Mouse (Mus musculus): ENCODE data around the gene Zwilch. TPM values are rescaled to one million over a fixed set of nuclear protein-coding genes. Genes with fewer than 3 reads are reported as not detected.

The Zwilch gene
- total RNA-seq, 2 experiments from 2014 or later: 2.6 to 4.8 TPM

DNA sequence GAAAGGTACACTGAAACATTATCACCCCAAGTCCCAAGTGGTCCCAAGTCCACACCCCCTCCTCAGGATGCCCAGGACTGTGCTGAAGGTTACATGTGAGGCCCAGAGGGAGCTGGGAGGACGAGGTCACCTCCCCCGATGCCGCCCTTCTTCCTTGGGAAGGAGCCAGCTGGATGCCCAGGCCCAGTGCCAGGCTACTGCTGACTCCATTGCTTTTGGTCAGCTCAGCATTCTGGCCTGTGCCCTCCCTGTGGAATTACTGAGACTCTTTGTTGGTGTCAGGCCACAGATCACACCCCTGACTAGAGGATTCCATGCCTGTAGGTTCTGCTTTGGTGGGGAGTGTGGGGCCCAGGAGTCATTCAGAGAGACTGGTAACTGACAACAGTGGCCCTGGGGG is 56.0 kb downstream of the Zwilch start, which contains the start of gene Lctl:
Gene Lctl (plus strand): TSS at position 272 of the 400 bp plus-strand sequence.
- TF ChIP-seq CTCF (conservative IDR thresholded peaks at IDR 0.05): no peak
- DNase-seq (ENCODE audit: low spot score in 2 of 2): no peak
- H3K4me3 ChIP-seq: no peak within 1 kb of the TSS
- H3K27ac ChIP-seq: no peak within 1 kb of the TSS

DNA sequence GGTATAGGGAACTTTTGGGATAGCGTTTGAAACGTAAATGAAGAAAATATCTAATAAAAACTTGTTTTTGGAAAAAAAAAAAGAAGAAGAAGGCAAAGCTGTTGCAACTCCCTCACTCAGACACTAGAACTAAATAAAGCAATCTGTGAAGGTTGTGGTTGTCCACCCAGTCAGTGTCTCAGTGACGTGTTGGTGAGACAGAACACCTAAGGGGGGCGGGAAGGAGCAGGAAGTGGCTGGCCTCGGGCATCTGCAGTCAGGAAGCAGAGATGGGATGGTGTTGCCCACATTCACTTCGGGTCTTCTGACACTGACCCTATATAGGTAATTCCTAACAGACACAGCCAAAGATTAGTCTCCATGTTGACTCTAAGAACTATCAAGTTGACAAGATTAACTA is 57.1 kb downstream of the Zwilch start:
- Histone ChIP-seq H3K27ac (no peak overlapping the region), H3K4me3 (no peak overlapping the region)
- no peak for DNase-seq (ENCODE audit: low spot score in 2 of 2)
- no peak for TF ChIP-seq CTCF (conservative IDR thresholded peaks at IDR 0.05)

DNA sequence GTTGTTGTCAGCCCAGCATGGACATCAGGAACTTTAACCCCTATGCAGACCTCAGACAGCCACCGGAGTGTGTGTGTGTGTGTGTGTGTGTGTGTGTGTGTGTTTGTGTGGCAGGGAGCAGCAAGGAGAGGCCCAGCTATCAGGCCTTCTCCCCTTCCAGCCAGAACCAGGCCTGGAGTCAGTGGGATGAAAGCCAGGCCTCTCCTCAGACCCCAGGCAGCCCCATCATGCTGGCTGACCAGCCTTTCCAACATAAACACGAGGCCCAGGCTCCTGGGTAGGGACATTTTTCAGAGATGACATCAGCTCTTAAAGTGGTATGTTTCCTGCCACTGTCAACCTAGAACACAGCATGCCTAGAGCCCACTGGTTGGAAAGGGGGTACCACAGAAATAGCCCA is 58.3 kb downstream of the Zwilch start:
- Histone ChIP-seq H3K4me3 (no peak overlapping the region), H3K27ac (no peak overlapping the region)
- no peak for TF ChIP-seq CTCF (conservative IDR thresholded peaks at IDR 0.05)
- DNase-seq (ENCODE audit: low spot score in 2 of 2): no peak

DNA sequence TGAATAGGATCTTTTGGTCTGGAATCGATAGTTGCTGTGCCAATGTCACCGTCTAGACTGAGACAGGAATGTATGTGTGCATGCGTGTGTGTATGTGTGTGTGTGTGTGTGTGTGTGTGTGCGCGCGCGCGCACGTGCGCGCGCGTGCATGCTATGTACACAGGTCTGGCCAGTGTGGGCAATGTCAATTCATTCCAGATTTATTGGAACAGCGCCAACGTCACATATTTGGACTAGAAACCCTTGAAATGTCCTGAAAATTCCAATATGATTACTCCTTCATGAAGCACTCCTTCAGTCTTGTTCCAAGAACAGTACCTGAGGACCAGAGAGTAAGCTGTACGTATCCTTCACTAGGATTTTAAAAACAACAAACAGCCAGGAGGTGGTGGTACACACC is 62.4 kb downstream of the Zwilch start:
- H3K27ac ChIP-seq: no peak overlapping the region
- no peak for DNase-seq (ENCODE audit: low spot score in 2 of 2)
- TF ChIP-seq CTCF (conservative IDR thresholded peaks at IDR 0.05): no peak
- H3K4me3 ChIP-seq: no peak overlapping the region

DNA sequence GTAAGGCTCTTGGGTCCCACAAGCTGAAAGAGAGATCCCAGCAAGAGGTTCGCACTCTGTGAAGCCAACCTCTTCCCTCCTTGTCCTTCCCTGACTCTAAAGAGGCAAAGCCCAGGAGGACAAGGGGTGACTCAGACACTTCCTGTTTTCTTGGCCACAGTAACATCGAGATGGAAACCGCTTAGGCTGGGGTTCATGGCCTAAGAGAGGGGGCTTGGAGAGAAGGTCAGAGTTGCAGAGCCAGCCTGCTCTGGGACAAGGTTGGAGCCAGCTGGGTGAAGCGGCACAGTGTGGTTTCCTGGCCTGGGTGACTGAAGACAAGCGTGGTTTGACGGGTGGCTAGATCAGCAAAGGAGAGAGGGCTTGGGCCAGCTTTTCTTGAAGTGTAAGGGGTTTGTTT is 67.6 kb downstream of the Zwilch start:
- DNase-seq (ENCODE audit: low spot score in 2 of 2): no peak
- Histone ChIP-seq H3K27ac (no peak overlapping the region), H3K4me3 (no peak overlapping the region)
- no peak for TF ChIP-seq CTCF (conservative IDR thresholded peaks at IDR 0.05)

DNA sequence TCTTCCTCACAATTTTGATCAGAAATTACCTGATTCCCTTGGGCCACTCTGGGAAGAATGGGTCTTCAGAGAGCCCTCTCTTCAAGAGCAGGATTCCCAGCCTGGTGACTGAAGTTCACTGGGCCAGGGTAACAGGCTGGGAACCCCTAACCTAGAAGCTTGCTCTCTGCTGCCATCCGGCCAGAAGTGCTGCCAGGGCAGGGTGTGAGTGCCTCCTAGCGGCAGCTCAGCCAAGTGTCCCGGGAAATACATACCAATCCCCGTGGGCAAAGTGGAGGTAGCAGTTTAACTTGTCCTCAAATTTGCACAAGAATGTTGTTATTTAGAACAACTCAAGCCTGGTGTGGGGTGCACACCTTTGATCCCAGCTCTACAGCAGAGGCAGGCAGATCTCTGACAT is 72.5 kb downstream of the Zwilch start:
- peak; percentile 93 for TF ChIP-seq CTCF (conservative IDR thresholded peaks at IDR 0.05)

DNA sequence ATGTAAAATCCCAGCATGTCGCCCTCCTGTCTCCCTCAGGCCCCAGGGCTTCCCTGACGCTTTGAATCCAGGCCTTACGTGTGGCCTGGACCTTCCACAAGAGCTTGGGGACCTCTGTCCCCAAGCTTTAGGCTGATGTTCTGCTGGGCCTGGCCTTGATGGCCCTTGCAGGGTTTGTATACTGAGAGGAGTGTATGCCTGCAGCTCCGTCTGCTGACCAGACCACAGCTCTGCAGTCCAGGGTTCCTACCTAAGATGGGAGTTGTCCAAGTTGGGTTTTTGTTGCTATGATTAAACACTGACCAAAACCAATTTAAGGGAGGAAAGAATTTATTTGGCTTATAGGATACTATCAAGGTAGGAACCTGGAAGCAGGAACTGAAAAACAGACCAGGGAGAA is 74.6 kb downstream of the Zwilch start:
- no peak for DNase-seq (ENCODE audit: low spot score in 2 of 2)
- Histone ChIP-seq H3K27ac (no peak overlapping the region), H3K4me3 (no peak overlapping the region)
- peak; percentile 58 for TF ChIP-seq CTCF (conservative IDR thresholded peaks at IDR 0.05)

More for the DNA sequence above, 72.5 kb downstream of the Zwilch start:
- no peak overlapping the region for H3K27ac ChIP-seq
- H3K4me3 ChIP-seq: no peak overlapping the region
- peak; percentile 41 to 54 for DNase-seq (ENCODE audit: low spot score in 2 of 2)

DNA sequence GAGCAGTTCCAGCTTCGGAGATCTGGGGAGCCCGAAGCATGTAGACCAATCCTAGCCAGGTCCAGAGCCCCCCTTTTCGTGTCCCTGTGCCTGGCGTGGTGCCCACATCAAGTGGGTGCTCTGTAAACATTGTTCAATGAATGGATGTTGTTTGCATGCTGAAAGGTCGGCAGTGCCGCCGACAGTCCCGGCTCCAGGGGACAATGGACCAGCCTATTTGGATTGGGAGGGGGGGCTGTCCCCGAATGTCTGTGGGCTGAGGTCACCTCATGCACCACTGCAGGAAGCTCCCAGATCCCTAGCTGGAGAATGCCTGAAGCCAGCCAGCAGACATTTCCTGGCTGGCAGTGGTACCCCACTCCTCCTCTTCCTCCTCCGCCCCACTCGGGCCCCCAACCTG is 78.8 kb downstream of the Zwilch start:
- no peak for TF ChIP-seq CTCF (conservative IDR thresholded peaks at IDR 0.05)
- Histone ChIP-seq H3K4me3 (no peak overlapping the region), H3K27ac (no peak overlapping the region)
- DNase-seq (ENCODE audit: low spot score in 2 of 2): no peak

DNA sequence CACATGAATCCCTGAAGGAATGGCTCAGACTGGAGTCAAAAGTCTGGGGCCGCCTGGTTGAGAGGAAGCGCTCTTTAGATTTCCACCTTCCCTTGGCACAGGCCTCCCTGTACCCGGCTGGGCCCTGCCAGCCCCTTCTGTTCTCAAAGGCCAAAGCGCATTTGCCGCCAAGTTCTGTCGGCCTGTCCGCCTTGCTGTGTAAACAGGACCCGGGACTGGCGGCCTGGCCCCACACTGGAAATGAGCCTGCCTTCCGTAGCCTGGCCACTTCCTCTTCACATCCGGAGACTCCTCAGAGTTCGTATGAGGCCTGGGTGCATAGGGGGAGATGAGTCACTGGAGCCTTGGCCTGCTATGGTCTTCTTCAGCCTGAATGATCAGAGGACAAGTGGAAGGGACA is 83.9 kb downstream of the Zwilch start:
- no peak for TF ChIP-seq CTCF (conservative IDR thresholded peaks at IDR 0.05)
- peak; percentile 10 to 15 for DNase-seq (ENCODE audit: low spot score in 2 of 2)
- Histone ChIP-seq H3K4me3 (no peak overlapping the region), H3K27ac (0 out of 2 replicates have a peak overlapping the region, but pooled peaks have one; percentile 23)

DNA sequence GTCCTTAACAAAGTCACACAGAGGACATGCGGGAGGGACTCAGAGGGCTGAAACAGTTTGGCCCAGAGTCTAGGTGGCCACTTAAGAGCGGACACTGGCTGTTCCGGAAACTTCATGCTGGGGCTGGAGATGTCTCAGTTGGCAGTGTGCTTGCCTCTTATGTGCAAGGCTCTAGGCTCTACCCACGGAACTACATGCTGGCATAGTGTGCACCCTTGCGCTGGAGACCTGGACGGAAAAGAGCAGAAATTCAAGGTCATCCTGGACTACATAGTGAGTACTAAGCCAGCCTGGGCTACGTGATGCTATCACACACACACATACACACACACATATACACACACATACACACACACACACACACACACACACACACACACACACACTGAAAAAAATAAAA is 84.6 kb downstream of the Zwilch start:
- DNase-seq (ENCODE audit: low spot score in 2 of 2): no peak
- Histone ChIP-seq H3K4me3 (no peak overlapping the region), H3K27ac (no peak overlapping the region)
- no peak for TF ChIP-seq CTCF (conservative IDR thresholded peaks at IDR 0.05)

DNA sequence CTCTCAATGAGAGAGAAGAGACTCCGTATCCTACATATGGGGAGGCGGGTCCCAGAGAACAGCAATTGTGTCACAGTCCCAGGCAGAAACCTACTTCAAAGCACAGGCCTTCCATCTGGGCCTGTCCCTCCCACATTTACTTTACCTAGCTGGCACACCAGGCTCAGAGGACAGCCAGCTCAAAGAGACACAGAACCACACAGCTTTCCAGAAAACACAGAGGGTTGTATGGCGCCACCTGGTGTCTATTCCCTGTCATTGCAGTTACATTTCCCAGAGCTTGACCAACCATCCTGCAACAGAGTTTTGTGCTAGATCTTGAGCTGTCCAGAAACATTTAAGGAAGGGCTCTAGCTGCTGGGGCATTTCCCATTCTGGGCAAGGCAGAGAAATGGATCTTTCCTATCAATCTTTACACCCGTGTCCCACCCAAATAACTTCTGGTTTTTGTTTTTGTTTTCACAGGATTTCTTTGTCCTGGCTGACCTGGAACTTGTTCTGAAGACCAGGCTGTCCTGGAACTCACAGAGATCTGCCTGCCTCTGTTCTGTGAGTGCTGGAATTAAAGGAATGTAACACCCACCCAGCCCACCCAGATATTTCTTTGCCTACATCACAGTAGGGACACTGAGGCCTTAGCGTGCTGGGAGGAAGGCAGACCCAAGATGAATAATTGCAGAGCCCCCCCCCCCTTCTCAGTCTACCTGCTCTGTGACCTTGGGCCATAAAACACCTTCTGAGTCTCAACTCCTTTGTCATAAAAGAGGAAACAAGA is 85.3 kb downstream of the Zwilch start:
- TF ChIP-seq CTCF (conservative IDR thresholded peaks at IDR 0.05): peak; percentile 99
- no peak overlapping the region for H3K4me3 ChIP-seq
- DNase-seq (ENCODE audit: low spot score in 2 of 2): peak; percentile 71 to 82
- no peak overlapping the region for H3K27ac ChIP-seq

Other genes starting within 250 kb of the Zwilch start
- gene Smad6, start 151.0 kb downstream of the Zwilch start, total RNA-seq (2021): 1 to 10 TPM; 2.1 to 2.3 TPM
- not detected for gene Lctl, start 56.0 kb downstream of the Zwilch start, total RNA-seq (2021)
- 100 to 1,000 TPM; 607 to 624 TPM for gene Rpl4, start 271 bp upstream of the Zwilch start, total RNA-seq (2021)
- 10 to 100 TPM; 15.0 to 19.6 TPM for gene Snapc5, start 6.2 kb upstream of the Zwilch start, total RNA-seq (2021)
- 1 to 10 TPM; 2.8 to 2.9 TPM for gene Uchl4, start 62.1 kb upstream of the Zwilch start, total RNA-seq (2021)
- 100 to 1,000 TPM; 329 to 346 TPM for gene Map2k1, start 80.5 kb upstream of the Zwilch start, total RNA-seq (2021)
- gene Tipin, start 108.5 kb upstream of the Zwilch start, total RNA-seq (2021): 10 to 100 TPM; 15.4 to 21.7 TPM
- gene Dis3l, start 168.2 kb upstream of the Zwilch start, total RNA-seq (2021): 10 to 100 TPM; 27.3 to 29.3 TPM
- gene Megf11, start 212.5 kb upstream of the Zwilch start, total RNA-seq (2021): 10 to 100 TPM; 14.1 to 18.5 TPM

Measured in layer of hippocampus, adult 2 months (tissue).